Mouse (Mus musculus) lung, embryonic 14.5 days (tissue): ENCODE results near the gene Notch3. TPM values are rescaled to one million over a fixed set of nuclear protein-coding genes. Genes with fewer than 3 reads are reported as not detected.
"Not testable (repeated sequence)": the region's sequence is repeated elsewhere in the genome, so short reads cannot be mapped to it uniquely, and the experiment has no call there.

Source experiments
- ATAC-seq: fragments of 200-750 bp; cut with Nextera tagmentation; 2 replicates; pipeline ENCODE4 v1.8.0; 2017; ENCODE audit warnings: mild to moderate bottlenecking, moderate TSS enrichment, moderate library complexity; ENCODE audit not compliant: insufficient read depth
- DNase-seq: peaks from one replicate; pipeline ENCODE4 v3.0.0-alpha.2; 2015
- H3K27ac ChIP-seq: fragments of 300-500 bp; sonication (generic); 2 replicates; pipeline ENCODE4 v1.5.1; 2014; ENCODE audit warnings: low read depth, mild to moderate bottlenecking, moderate library complexity
- H3K27me3 ChIP-seq: fragments of 300-500 bp; sonication (generic); 2 replicates; pipeline ENCODE4 v1.6.1; 2014; ENCODE audit warnings: low read length, control low read depth; ENCODE audit not compliant: insufficient read depth
- H3K36me3 ChIP-seq: fragments of 300-500 bp; sonication (generic); 2 replicates; pipeline ENCODE4 v1.6.1; 2014; ENCODE audit warnings: control low read depth; ENCODE audit not compliant: insufficient read depth
- H3K4me1 ChIP-seq: fragments of 300-500 bp; sonication (generic); 2 replicates; pipeline ENCODE4 v1.6.1; 2014; ENCODE audit warnings: antibody characterized with exemption, control low read depth; ENCODE audit not compliant: insufficient read depth
- H3K4me2 ChIP-seq: fragments of 300-500 bp; sonication (generic); 2 replicates; pipeline ENCODE4 v1.6.1; 2014; ENCODE audit warnings: mild to moderate bottlenecking
- H3K4me3 ChIP-seq: fragments of 300-500 bp; sonication (generic); 2 replicates; pipeline ENCODE4 v1.5.1; 2014; ENCODE audit warnings: low read depth, low read length
- H3K9ac ChIP-seq: fragments of 300-500 bp; sonication (generic); 2 replicates; pipeline ENCODE4 v1.6.1; 2014
- H3K9me3 ChIP-seq: fragments of 300-500 bp; sonication (generic); 2 replicates; pipeline ENCODE4 v1.6.1; 2016; ENCODE audit warnings: low read depth, low read length, control low read depth
- CTCF ChIP-seq: IDR thresholded peaks from 2 replicates; pipeline ENCODE4 v1.5.1; 2016; ENCODE audit warnings: antibody characterized with exemption, low read depth
- WGBS: fragments of 180-500 bp; shearing (Covaris S2); extraction: QIAGEN DNeasy Blood & Tissue Kit; methylation state at CpG from one replicate; pipeline ENCODE4 v1.1.7; 2014; 5-methylcytosine and 5-hydroxymethylcytosine counted together
- polyA plus RNA-seq: library from polyadenylated mRNA; unstranded; fragments of >200 nt; fragmentation: Nextera tagmentation; extraction: Ambion mirVana; gene quantifications from 2 replicates; pipeline ENCODE4 v1.2.1, GENCODE M21; 2014

Gene Notch3
- polyA plus RNA-seq, result 19.4 and 21.7 TPM in 2 replicates

- Histone ChIP-seq H3K4me1 (peaks cover 17% of the 10 kb centered on the region), H3K9ac (peak within 1 kb of the TSS; percentile 76), H3K9me3 (no peaks in the 10 kb centered on the region), H3K4me3 (peak within 1 kb of the TSS; percentile 72), H3K27ac (peak within 1 kb of the TSS; percentile 94), H3K27me3 (no peaks in the 10 kb centered on the region; the same call in 1 of the 2 replicates), H3K4me2 (peak within 1 kb of the TSS; percentile 82), H3K36me3 (0 out of 2 replicates have a peak, but pooled peaks cover 4% of the 10 kb centered on the region)
- no peak for TF ChIP-seq CTCF
- WGBS, result under 1% methylated on average over 28 of the region's 39 CpGs
- ATAC-seq, result peak; percentile 63
- peak; percentile 91 for DNase-seq
Measured at GRCm38 (mm10) chr17:32166687-32167086, at the start of gene Notch3. Gene Notch3, minus strand, starts transcription at chr17:32166852.

GRCm38 (mm10) chr17:32215587-32215986 is 48.9 kb upstream of the Notch3 start:
- peak; percentile 32 for TF ChIP-seq CTCF
- H3K9ac ChIP-seq, H3K27me3 ChIP-seq, ATAC-seq, H3K4me1 ChIP-seq, H3K27ac ChIP-seq, H3K4me2 ChIP-seq, H3K9me3 ChIP-seq, H3K4me3 ChIP-seq, DNase-seq: not testable (repeated sequence)
- WGBS, result 77% methylated on average over 4 of the region's 4 CpGs
- H3K36me3 ChIP-seq, result peaks cover 96% of the 10 kb centered on the region

GRCm38 (mm10) chr17:32211554-32211953 is 44.9 kb upstream of the Notch3 start:
- DNase-seq, H3K4me2 ChIP-seq, H3K9me3 ChIP-seq, H3K27me3 ChIP-seq, ATAC-seq, H3K9ac ChIP-seq, H3K27ac ChIP-seq, H3K4me1 ChIP-seq, H3K4me3 ChIP-seq: not testable (repeated sequence)
- 86% methylated on average over 6 of the region's 6 CpGs for WGBS
- peaks cover 94% of the 10 kb centered on the region for H3K36me3 ChIP-seq

GRCm38 (mm10) chr17:32209752-32210151 is 43.1 kb upstream of the Notch3 start:
- H3K9me3 ChIP-seq, result no peaks in the 10 kb centered on the region
- peaks cover 92% of the 10 kb centered on the region for H3K36me3 ChIP-seq
- no peak overlapping the region for H3K9ac ChIP-seq
- no peak for ATAC-seq
- H3K4me2 ChIP-seq, result no peak overlapping the region
- no peaks in the 10 kb centered on the region for H3K4me1 ChIP-seq
- H3K27ac ChIP-seq, result peak overlapping the region; percentile 4; the same call in 1 of the 2 replicates
- no peak overlapping the region for H3K4me3 ChIP-seq
- H3K27me3 ChIP-seq, result no peaks in the 10 kb centered on the region
- DNase-seq, result peak; percentile 83
- 31% methylated on average over 3 of the region's 3 CpGs for WGBS
- TF ChIP-seq CTCF, result peak; percentile 91

- DNase-seq (peak; percentile 75), ATAC-seq (peak; percentile 53; the same call in 1 of the 2 replicates)
- Histone ChIP-seq H3K27me3 (no peaks in the 10 kb centered on the region), H3K9me3 (no peaks in the 10 kb centered on the region), H3K9ac (no peak overlapping the region), H3K36me3 (peaks cover 92% of the 10 kb centered on the region), H3K27ac (peak overlapping the region; percentile 4; the same call in 1 of the 2 replicates), H3K4me3 (no peak overlapping the region), H3K4me1 (no peaks in the 10 kb centered on the region), H3K4me2 (no peak overlapping the region)
- 40% methylated on average over 6 of the region's 6 CpGs for WGBS
- TF ChIP-seq CTCF, result no peak
Measured at GRCm38 (mm10) chr17:32209144-32209543, 42.5 kb upstream of the Notch3 start.

- Histone ChIP-seq H3K9me3 (no peaks in the 10 kb centered on the region), H3K4me3 (no peak overlapping the region), H3K27me3 (no peaks in the 10 kb centered on the region), H3K9ac (no peak overlapping the region), H3K27ac (peak overlapping the region; percentile 70), H3K4me2 (no peak overlapping the region), H3K36me3 (peaks cover 91% of the 10 kb centered on the region), H3K4me1 (no peaks in the 10 kb centered on the region)
- DNase-seq, result peak; percentile 63
- no peak for TF ChIP-seq CTCF
- 58% methylated on average over 5 of the region's 5 CpGs for WGBS
- peak; percentile 55; the same call in 1 of the 2 replicates for ATAC-seq
Measured at GRCm38 (mm10) chr17:32207586-32208245, 41.1 kb upstream of the Notch3 start.

- no peak overlapping the region for H3K9ac ChIP-seq
- H3K27ac ChIP-seq, result no peak overlapping the region
- no peaks in the 10 kb centered on the region for H3K27me3 ChIP-seq
- DNase-seq (no peak), ATAC-seq (no peak)
- 81% methylated on average over 3 of the region's 3 CpGs for WGBS
- no peak for TF ChIP-seq CTCF
- H3K4me2 ChIP-seq, result no peak overlapping the region
- H3K4me3 ChIP-seq, result no peak overlapping the region
- H3K9me3 ChIP-seq, result no peaks in the 10 kb centered on the region
- H3K4me1 ChIP-seq, result no peaks in the 10 kb centered on the region
- peaks cover 93% of the 10 kb centered on the region for H3K36me3 ChIP-seq
Measured at GRCm38 (mm10) chr17:32205345-32205744, 38.7 kb upstream of the Notch3 start.
